Mouse (Mus musculus) G1E (cell line): ENCODE measurements around the gene Ccpg1os.

ENCODE experiments used
- CTCF ChIP-seq: IDR thresholded peaks from 2 replicates; pipeline ENCODE4 v1.5.1; 2012; ENCODE audit warnings: low read depth, low read length, inconsistent platforms, mixed read lengths
- GATA1 ChIP-seq: IDR thresholded peaks from 2 replicates; pipeline ENCODE4 v1.6.1; 2012; ENCODE audit warnings: borderline replicate concordance, low read length, inconsistent platforms, mixed read lengths

DNA sequence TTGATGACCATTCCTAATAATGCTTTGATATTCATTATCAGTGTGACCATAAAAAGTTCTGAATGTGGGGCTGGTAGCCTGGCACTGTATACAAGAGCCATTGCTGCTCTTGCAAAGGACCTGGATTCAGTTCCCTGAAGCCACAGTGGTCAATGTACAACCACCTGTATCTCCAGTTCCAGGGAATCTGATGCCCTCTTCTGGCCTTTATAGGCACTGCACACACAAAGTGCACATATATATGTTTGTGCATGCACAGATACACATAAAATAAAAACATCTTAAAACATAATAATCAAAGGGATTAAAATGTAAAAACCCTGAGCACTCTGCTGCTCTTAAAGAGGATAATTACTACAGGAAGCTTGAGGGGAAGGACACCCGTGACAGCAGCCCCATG is 38.2 kb downstream of the Ccpg1os start:
- TF ChIP-seq GATA1 (no peak), CTCF (no peak)
